Mouse (Mus musculus) inflammation-experienced regulatory T-cells, adult 6 months (primary cell): Measurements from ENCODE around the gene Cldn10. TPM values are rescaled to one million over a fixed set of nuclear protein-coding genes. Genes with fewer than 3 reads are reported as not detected.
"Not testable (repeated sequence)": the region's sequence is repeated elsewhere in the genome, so short reads cannot be mapped to it uniquely, and the experiment has no call there.

ENCODE experiments used
- ATAC-seq: one replicate; pipeline ENCODE4 v1.8.0; 2017
- polyA plus RNA-seq, 3 experiments: library from polyadenylated mRNA; unstranded; fragments of 100-300 nt; shearing (Covaris generic); gene quantifications; one replicate each; pipeline ENCODE4 v1.2.1; 2017

Gene Cldn10
- polyA plus RNA-seq, 3 experiments from 2014 or later: 0.49 to 2.1 (median 2.1) TPM

DNA sequence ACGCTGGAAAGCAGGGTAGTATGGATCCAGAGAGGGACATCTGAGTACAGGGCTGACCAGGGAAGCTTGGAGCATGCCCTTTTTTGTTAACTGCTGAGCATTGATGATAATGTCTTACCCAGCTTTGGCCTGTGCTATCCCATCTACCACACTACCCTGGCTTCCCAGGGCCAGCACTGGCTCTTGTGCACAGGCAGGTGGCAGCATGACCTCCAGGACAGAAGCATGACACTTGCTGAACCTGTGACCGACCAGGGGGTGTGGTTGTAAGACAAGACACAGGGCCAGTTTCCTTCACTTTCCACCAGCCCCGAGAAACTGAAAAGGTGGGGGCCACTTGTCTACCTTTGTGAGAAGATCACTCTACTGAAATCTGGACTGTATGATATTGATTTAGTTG, 5.5 kb upstream of the Cldn10 start:
- no peak for ATAC-seq

DNA sequence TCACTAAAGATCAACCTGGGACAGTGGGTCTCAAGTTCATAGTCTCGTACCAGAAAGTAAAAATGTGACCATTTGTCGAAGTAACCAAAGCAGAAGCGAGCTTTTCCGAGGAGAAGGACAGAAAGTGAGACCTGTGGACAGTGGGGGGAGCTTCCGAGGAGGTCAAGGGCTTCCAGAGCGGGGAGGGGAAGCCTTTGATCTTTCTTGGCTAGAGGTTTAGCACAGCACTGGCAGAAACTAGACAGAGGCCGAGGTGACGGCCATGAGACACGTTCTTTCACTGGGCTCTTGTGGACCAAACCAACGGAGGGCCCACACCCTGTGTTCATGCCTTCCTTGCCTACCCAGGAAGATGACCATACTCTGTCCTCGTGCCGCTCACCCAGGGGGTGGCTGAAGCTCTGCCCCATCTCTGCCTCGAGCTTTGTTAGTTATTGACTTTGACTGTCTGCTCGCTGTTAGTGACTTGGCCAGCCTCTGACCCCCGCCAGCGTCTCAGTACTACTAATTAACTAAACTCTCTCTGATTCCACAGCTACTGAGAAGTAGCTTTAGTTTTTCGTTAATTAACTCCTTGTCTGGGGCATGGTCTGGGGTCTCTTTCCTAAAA, 4.3 kb upstream of the Cldn10 start:
- no peak for ATAC-seq

DNA sequence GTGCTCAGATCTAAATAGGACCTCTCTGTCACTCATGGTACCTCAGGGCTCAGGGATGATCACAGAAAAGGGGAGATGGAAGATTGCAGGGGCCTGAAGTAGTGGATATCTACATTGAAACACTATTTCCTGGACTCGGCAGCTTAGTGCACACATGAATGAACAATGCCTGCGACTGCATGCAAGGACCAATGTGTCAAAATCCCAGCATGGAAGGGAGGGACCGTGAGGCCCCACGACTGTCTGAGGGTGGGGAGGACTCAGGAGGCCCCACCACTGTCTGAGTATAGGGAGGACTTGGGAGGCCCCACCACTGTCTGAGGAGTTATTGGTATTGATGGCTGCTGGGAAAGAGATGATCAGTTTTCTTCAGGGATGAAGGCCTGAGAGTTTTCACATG, 2.5 kb downstream of the Cldn10 start:
- no peak for ATAC-seq

- no peak for ATAC-seq
Observed at GRCm38 (mm10) chr14:118792957-118793356, 5.2 kb downstream of the Cldn10 start.

DNA sequence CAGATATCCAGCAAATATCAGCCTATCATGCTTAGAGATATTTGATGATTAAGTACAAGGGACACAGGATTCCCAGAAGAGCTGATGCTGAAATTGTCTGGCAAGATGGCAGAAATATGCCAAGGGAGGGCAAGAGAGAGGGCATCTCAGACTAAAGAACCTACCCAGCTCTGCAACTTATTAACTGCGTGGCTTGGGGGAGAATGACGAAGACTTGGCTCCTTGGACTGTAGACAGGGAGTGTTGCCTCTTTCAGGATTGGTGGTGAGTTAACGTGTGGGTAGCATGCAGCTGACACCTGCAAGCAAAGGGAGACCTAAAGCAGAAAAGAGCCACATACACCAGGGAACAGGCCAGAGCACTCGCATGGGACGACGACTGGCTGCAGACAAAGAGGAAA, 5.7 kb downstream of the Cldn10 start:
- ATAC-seq: no peak

- ATAC-seq: no peak
Observed at GRCm38 (mm10) chr14:118794196-118794595, 6.5 kb downstream of the Cldn10 start.

- no peak for ATAC-seq
Observed at GRCm38 (mm10) chr14:118794893-118795292, 7.2 kb downstream of the Cldn10 start.

DNA sequence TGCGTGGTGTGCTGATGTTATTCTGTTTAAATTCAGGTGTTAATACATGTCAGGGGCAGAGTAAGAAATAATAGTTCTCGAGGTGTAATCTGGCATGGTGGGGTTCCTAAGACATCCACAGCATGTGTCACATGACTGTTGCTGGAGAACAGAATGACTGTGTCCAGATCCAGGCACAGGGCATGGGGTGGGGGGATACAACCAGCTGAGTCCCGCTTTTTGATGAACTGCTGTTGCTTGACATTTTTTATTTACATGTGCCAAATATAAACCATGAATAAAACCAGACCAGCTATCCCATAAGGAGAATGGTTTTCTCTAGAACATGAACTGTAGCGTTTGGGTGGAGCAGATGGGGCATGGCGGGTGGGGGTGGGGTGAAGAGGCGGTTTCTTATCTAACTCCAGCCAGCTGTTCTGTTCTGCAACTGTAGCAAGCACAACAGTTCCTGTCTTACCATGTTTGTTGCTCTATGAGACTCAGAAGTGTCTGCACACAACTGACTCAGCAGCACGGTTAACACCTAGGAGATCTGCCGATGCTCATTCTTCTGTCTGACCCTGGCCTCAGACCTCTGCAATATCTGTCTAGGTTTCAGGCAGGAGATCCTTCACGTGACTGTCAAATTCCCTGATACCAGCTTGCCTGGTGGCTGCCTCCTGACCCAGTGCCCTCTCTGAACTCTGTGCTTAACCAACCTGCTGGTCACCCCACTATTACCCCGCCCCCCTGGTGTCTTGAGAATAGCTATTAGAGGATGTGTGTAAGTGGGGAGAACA, 8.4 kb downstream of the Cldn10 start:
- no peak for ATAC-seq

GRCm38 (mm10) chr14:118796694-118797058, 9.0 kb downstream of the Cldn10 start:
- ATAC-seq: no peak

- no peak for ATAC-seq
Observed at GRCm38 (mm10) chr14:118797270-118797669, 9.6 kb downstream of the Cldn10 start.

- no peak for ATAC-seq
Observed at GRCm38 (mm10) chr14:118799918-118800317, 12.2 kb downstream of the Cldn10 start.

DNA sequence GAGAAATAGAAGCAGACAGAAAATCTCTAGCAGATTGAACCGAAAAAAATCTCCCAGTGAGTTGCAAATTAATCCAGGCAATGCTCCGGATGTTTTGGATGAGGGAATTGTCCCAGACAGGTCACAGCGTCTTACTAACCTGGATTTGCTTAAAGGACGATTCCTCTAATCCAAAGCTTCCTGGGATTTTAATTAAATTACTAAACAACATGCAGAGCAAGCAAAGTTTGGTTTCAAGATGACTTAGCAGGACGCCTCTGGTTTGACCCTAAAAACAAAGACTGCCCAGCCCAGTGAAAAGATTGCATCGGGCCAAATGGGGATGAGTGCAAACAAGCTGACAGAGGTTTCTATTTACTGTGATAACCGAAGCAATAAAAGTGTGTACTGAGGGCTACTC, 16.2 kb downstream of the Cldn10 start:
- ATAC-seq: no peak

DNA sequence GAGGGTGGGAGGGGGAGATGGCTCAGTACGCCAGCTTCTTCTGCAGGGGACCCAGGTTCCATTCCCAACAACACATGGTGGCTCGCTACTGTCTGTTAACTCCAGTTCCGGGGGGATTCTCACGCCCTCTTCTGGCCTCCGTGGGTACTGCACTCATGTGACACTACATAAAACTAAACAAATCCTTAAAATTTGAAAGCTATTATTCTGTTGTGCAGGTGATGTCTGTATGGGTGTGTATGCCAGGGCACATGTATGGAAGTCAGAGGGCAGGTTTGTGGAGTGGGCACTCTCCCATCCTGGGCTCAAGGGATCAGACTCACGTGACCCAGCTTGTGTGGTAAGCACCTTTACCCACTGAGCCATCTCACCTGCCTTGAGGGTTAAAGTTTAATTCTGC, 16.6 kb downstream of the Cldn10 start:
- no peak for ATAC-seq

GRCm38 (mm10) chr14:118807653-118808052, 19.9 kb downstream of the Cldn10 start:
- ATAC-seq: no peak

- not testable (repeated sequence) for ATAC-seq
Observed at GRCm38 (mm10) chr14:118808183-118808582, 20.5 kb downstream of the Cldn10 start.

- no peak for ATAC-seq
Observed at GRCm38 (mm10) chr14:118809686-118810085, 22.0 kb downstream of the Cldn10 start.

DNA sequence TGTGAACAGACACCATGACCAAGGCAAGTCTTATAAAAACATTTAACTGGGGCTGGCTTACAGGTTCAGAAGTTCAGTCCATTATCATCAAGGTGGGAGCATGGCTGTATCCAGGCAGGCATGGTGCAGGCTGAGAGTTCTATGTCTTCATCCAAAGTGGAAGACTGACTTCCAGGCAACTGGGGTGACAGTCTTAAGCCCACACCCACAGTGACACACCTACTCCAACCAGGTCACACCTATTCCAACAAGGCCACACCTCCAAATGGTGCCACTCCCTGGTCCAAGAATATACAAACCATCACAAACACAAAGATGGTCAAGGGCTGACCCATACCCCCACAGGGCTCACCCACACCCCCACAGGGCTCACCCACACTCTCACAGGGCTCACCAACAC, 23.5 kb downstream of the Cldn10 start:
- not testable (repeated sequence) for ATAC-seq

DNA sequence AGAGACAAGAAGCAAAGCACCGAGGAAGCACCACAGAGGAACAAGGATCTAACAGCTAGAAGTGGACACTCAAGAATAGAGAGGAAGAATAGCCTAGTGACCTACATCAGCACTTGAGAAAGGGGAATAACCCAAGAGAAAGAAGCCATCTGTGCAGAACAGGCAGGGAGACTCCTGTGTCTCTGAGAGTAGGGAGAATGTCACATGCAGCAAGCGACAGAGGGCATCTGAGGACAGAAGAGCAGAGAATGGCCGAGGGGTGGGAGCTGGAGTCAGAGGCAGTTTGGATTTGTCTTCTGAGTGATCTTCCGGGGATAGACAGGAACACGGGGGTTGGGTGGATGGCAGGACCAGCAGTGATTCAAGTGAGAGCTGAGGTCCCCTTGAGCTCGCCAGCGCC, 25.4 kb downstream of the Cldn10 start:
- no peak for ATAC-seq

DNA sequence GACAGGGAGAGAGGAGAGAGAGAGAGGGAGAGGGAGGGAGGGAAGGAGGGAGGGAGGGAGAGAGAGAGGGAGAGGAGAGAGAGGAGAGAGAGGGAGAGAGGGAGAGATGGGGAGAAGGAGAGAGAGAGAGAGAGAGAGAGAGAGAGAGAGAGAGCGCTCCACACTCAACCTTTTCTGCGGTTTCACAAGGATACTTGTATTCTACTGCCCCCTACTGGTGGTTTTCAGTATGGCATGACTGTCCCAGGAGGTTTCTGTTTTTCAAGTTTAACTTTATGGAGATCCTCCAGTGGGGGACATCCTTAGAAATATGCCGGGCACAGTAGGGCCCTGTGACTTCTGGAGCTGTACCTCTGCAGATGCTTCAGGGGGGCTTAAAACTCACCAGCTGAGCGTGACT, 28.8 kb downstream of the Cldn10 start:
- peak; percentile 45 for ATAC-seq

GRCm38 (mm10) chr14:118820111-118820510, 32.4 kb downstream of the Cldn10 start:
- peak; percentile 82 for ATAC-seq

DNA sequence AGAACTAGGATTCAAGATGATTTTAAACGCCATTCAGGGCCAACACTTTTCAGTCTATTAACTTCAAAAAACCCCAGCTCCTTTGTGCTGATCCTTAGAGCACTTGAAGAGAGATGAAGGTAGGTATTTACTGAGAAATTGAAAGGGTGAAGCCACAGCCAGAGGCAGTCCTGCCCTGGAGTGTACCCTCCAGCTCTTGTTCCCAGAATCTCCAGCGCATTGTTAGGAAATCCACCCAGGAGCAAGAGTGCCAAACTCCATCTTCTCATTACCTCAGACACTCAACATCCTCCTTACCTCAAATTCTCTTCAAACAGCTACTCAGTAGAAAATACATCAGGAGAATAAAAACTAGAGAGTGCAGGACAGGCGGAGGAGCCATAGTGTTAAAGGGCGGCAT, 35.1 kb downstream of the Cldn10 start:
- no peak for ATAC-seq

- peak; percentile 76 for ATAC-seq
Observed at GRCm38 (mm10) chr14:118823313-118823712, 35.6 kb downstream of the Cldn10 start.

- ATAC-seq: no peak
Observed at GRCm38 (mm10) chr14:118826346-118826745, 38.6 kb downstream of the Cldn10 start.

- ATAC-seq: no peak
Observed at GRCm38 (mm10) chr14:118827283-118827904, 39.7 kb downstream of the Cldn10 start.
